Mouse (Mus musculus): ENCODE measurements around the gene Fxyd1.

- no peak for TF ChIP-seq GATA1 (IDR thresholded peaks at IDR 0.05; ENCODE audit: low read depth, low read length)
- no peak for TF ChIP-seq CTCF (IDR thresholded peaks at IDR 0.05 in 2 of 3, conservative IDR thresholded peaks at IDR 0.05 in 1 of 3; ENCODE audit: control insufficient read depth in 1 of 3, insufficient read depth in 1 of 3, low read depth in 2 of 3, low read length in 3 of 3, poor library complexity in 1 of 3, severe bottlenecking in 1 of 3)
- TF ChIP-seq E2F4 (IDR thresholded peaks at IDR 0.05; ENCODE audit: borderline replicate concordance, low read depth, low read length) = no peak
- no peak for TF ChIP-seq CHD1 (IDR thresholded peaks at IDR 0.05; ENCODE audit: low read depth, low read length)
- no peak for TF ChIP-seq POLR2A (IDR thresholded peaks at IDR 0.05; ENCODE audit: control insufficient read depth in 1 of 2, insufficient read depth in 1 of 2, low read depth in 1 of 2, low read length in 2 of 2, poor library complexity in 1 of 2)
- no peak for TF ChIP-seq USF1 (IDR thresholded peaks at IDR 0.05; ENCODE audit: low read depth, low read length)
- no peak for TF ChIP-seq MEF2A (IDR thresholded peaks at IDR 0.05; ENCODE audit: extremely low read depth, insufficient replicate concordance, low read depth, low read length, poor library complexity, severe bottlenecking)
- TF ChIP-seq EP300 (IDR thresholded peaks at IDR 0.05; ENCODE audit: low read depth in 1 of 2, low read length in 2 of 2) = no peak
These were observed 30.3 kb upstream of the Fxyd1 start for GRCm38 (mm10) chr7:31087262-31087661.

Measured in MEL (cell line).